Mouse (Mus musculus) megakaryocyte, embryonic 14.5 days (primary cell): ENCODE measurements around the gene Sar1a. TPM values are rescaled to one million over a fixed set of nuclear protein-coding genes. Genes with fewer than 3 reads are reported as not detected.

Experiments used
- H3K27me3 ChIP-seq: replicated peaks from 2 replicates; pipeline ENCODE3; 2012; ENCODE audit warnings: inconsistent platforms
- H3K36me3 ChIP-seq: replicated peaks from 2 replicates; pipeline ENCODE3; 2012; ENCODE audit warnings: low read length, inconsistent platforms, mixed read lengths
- H3K4me1 ChIP-seq: 2 replicates; pipeline ENCODE4 v1.6.1; 2012; ENCODE audit warnings: inconsistent platforms
- H3K4me3 ChIP-seq: replicated peaks from 2 replicates; pipeline ENCODE3; 2012; ENCODE audit warnings: moderate library complexity, mild to moderate bottlenecking, inconsistent platforms
- H3K9me3 ChIP-seq: 2 replicates; pipeline ENCODE4 v1.6.1; 2012; ENCODE audit warnings: inconsistent platforms
- FLI1 ChIP-seq: IDR thresholded peaks from 2 replicates; pipeline ENCODE4 v1.6.1; 2012; ENCODE audit warnings: low read length, inconsistent platforms, mixed read lengths
- GATA1 ChIP-seq: IDR thresholded peaks from 3 replicates; pipeline ENCODE4 v1.6.1; 2012; ENCODE audit warnings: mixed read lengths, low read length, inconsistent platforms, borderline replicate concordance
- polyA plus RNA-seq: library from polyadenylated mRNA; stranded (reverse); fragments of >175 nt; gene quantifications from 2 replicates; pipeline ENCODE4 v1.2.3, GENCODE M21; 2012; ENCODE audit warnings: low replicate concordance; ENCODE audit not compliant: insufficient read depth

The Sar1a gene
- polyA plus RNA-seq, 1 experiment: 24.0 TPM

DNA sequence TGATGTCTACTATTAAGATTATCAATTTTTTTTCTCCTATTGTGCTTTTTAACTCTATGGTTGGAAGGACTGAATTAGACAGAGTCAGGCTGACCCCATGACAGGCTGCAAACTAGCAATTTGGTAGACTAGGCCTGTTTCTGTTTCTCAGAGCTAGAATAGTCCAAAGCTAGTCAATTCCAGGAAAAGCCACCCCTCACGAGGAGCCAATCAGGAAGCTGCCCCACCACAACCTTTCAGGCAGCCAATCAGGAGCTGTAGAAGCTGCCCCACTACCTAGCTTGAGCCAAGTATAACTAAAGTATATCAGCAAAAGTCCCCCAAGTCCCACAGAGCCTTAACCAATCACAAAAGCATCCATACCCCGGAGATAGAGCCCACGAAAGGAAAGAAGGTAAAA is 4.2 kb upstream of the Sar1a start:
- no peak for TF ChIP-seq FLI1
- no peak for TF ChIP-seq GATA1
- Histone ChIP-seq H3K36me3 (peaks cover 41% of the 10 kb centered on the region), H3K27me3 (no peaks in the 10 kb centered on the region), H3K4me3 (peak overlapping the region; percentile 23), H3K9me3 (no peaks in the 10 kb centered on the region), H3K4me1 (peaks cover 42% of the 10 kb centered on the region)

DNA sequence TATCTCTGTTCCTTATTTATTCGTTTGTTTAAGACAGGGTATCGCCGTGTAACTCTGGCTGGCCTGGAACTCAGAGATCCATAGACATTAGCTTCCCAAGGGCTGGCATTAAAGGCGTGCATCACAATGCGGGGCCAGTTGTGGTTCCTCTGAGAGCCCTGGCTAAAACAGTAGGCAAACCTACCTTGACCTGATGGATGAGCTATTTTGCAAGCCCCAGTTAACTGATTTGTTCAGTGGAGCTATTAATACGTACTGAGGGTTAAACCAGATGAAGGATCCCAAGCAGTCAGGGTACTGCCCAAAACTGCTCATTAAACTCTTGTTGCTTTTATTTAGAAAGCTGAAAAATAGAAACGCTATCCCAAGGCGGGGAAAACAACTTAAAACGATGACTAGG is 554 bp upstream of the Sar1a start:
- H3K4me1 ChIP-seq: peaks cover 59% of the 10 kb centered on the region
- H3K36me3 ChIP-seq: peaks cover 22% of the 10 kb centered on the region
- TF ChIP-seq FLI1 (no peak), GATA1 (no peak)
- H3K4me3 ChIP-seq: peak overlapping the region; percentile 94
- H3K27me3 ChIP-seq: no peaks in the 10 kb centered on the region
- H3K9me3 ChIP-seq: no peaks in the 10 kb centered on the region

DNA sequence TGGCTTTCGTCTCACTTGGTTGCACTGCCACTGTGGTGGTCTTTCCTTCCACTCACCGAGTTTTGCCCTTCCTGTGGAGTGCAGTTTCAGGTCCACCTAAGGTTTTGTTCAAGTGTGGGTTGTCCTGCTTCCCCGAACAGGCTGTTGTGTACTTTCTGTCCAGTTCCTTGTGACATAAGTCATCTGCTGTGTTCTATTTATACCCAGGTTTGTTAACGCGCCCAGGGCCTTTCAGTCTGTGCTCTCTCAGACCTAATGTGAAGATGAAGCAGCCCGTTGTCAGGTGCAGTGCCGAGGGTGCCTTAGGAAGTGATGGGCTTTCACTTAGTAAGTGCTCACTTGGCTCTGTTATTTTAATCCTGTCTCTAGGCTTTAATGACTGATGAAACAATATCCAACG is 9.3 kb downstream of the Sar1a start:
- no peak for TF ChIP-seq GATA1
- no peak for TF ChIP-seq FLI1
- Histone ChIP-seq H3K4me1 (no peaks in the 10 kb centered on the region), H3K27me3 (no peaks in the 10 kb centered on the region), H3K9me3 (no peaks in the 10 kb centered on the region), H3K4me3 (no peak overlapping the region), H3K36me3 (peaks cover 90% of the 10 kb centered on the region)

DNA sequence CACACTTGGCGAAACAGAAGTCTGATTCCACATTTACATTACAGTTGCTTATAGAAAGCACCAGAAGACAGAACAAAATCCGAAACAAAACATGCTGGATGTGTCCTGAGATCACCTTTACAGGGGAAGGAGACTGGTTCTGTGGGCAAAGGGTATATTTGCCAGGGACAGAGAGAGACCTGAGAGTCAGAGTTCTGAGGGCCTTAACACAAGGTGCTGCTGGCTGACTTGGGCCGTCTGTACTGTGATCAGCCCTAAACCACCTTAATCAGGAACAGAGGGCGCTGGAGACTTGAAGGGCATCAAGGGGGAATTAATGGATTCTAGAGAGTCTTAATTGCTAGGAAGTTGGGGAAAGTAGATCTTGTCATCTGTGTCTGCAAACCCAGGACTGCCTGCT is 13.5 kb downstream of the Sar1a start:
- Histone ChIP-seq H3K4me1 (peaks cover 27% of the 10 kb centered on the region), H3K27me3 (no peaks in the 10 kb centered on the region), H3K4me3 (no peak overlapping the region), H3K36me3 (peaks cover 67% of the 10 kb centered on the region), H3K9me3 (no peaks in the 10 kb centered on the region)
- TF ChIP-seq GATA1: no peak
- TF ChIP-seq FLI1: no peak

DNA sequence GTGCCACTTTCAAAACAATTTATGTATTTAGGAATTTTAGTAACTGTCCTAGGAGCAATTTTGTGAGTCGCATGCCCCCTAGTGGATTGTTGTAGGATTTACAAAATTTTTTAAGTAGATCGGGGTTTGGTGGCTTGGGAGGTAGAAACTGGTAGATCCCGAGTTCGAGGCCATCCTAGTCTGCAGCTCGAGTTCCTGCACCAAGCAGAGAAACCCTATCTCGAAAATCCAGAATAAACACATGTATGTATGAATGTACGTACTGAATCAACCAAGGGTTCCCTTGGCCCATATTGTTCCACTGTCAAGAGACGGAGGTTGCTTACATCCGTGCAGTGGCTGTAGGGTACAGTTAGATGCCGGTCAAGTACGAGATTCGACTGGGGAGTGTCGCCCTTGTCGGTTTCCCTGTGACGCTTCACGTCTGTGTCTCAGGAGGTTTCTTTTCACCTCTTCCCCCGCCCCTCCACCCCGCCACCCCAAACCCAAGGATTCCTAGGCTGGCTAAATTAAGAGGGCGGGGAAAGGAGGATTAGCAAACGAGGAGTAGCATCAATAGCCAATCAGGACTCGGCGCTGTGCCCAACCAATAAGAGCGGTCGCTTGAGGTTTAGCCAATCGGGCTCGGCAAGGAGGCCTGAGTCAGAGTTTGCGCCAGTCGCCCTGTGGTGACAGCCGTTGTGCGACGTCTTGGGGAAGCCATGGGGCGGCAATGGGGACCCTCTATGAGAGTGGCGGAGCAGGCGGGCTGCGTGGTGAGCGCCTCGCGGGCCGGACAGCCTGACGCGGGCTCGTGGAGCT is 15.0 kb downstream of the Sar1a start, which contains the start of gene Tysnd1:
TSS of gene Tysnd1 (plus strand) at position 645 of the 801 bp plus-strand sequence.
- Histone ChIP-seq H3K4me3 (peak within 1 kb of the TSS; percentile 93), H3K27me3 (no peaks in the 10 kb centered on the region), H3K36me3 (peaks cover 67% of the 10 kb centered on the region), H3K9me3 (no peaks in the 10 kb centered on the region), H3K4me1 (peaks cover 37% of the 10 kb centered on the region)
- TF ChIP-seq FLI1: no peak
- no peak for TF ChIP-seq GATA1

DNA sequence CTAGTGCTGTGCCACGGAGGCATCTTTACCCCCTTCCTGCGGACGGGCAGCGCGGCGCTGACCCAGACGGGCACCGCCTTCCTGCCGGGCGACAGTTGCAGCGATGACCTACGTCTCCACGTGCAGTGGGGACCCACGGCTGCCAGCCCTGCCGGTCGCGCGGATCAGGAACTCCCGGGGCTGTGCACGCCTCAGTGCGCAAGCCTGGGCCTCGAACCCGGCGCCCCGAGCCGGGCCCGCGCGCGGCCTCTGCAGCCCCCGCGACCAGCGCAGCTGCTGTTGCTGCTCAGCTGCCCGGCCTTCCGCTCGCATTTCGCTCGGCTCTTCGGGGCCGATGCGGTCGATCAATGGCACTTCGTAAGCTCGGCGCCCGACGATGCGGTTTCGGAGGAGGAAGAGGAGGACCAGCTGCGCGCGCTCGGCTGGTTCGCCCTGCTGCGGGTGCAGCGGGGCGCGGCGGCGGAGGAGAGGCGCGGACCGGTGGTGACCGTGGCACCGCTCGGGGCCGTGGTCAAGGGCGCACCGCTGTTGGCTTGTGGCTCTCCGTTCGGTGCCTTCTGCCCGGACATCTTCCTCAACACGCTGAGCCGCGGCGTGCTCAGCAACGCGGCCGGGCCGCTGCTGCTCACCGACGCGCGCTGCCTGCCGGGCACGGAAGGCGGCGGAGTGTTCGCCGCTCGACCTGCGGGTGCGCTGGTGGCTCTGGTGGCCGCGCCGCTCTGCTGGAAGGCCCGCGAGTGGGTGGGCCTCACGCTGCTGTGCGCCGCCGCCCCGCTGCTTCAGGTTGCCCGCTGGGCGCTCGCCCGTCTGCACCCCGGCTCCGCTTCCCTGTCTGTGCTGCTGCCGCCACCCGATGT is 15.8 kb downstream of the Sar1a start:
- Histone ChIP-seq H3K9me3 (no peaks in the 10 kb centered on the region), H3K4me1 (peaks cover 37% of the 10 kb centered on the region), H3K36me3 (peaks cover 63% of the 10 kb centered on the region), H3K27me3 (no peaks in the 10 kb centered on the region), H3K4me3 (peak overlapping the region; percentile 93)
- TF ChIP-seq FLI1: no peak
- TF ChIP-seq GATA1: no peak

DNA sequence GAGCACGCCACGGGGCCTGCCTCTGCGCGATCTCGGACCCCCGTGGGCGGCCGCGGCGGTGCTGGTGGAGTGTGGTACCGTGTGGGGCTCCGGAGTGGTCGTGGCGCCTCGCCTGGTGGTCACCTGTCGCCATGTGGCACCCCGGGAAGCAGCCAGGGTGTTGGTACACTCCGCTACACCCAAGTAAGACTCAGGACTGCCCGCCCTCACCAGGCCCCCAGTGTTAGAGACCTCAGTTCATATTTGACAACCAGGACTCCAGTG is 16.4 kb downstream of the Sar1a start:
- Histone ChIP-seq H3K36me3 (peaks cover 62% of the 10 kb centered on the region), H3K9me3 (no peaks in the 10 kb centered on the region), H3K4me3 (peak overlapping the region; percentile 93), H3K4me1 (peaks cover 37% of the 10 kb centered on the region), H3K27me3 (no peaks in the 10 kb centered on the region)
- TF ChIP-seq GATA1: no peak

DNA sequence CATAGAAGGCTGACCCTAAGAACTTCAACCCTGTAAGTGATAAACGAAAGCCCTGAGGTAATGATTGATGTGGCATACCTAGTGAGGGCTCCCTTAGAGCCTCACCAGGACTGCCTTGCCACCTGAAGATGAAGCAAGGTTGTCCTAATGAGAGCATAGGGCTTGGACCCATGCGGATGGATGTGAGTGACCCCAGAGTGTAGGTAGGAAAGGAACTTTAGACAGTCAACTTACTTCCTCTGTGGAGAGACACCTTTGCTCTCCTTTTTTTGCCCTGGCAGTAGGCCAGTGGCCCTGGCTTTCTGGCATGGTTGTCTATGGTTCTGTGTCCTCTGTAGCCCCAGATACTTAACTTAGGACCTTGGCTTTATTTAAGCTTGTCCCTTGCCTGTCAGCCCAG is 16.9 kb downstream of the Sar1a start:
- Histone ChIP-seq H3K4me3 (peak overlapping the region; percentile 93), H3K27me3 (no peaks in the 10 kb centered on the region), H3K9me3 (no peaks in the 10 kb centered on the region), H3K36me3 (peaks cover 62% of the 10 kb centered on the region), H3K4me1 (peaks cover 37% of the 10 kb centered on the region)
- TF ChIP-seq GATA1: no peak
- TF ChIP-seq FLI1: no peak

DNA sequence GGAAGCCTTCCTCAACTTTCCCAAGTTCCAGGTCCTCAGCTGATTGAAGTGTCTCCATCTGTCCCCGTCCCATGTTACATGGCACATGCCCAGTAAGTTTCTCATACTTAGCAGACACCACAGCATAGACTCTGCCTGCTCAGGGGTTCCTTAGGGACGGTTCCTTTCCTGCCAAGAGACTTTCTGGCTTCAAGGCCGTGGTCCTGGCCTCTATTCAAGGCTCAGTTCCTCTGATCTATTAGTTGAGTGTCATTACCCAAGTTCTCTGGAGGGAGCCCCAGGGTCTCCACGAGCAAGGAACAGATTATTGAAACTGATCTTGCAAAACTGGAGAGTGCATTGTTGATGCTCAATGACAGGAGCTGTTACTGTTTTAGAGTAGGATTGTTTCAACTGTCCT is 24.6 kb downstream of the Sar1a start:
- Histone ChIP-seq H3K36me3 (peaks cover 48% of the 10 kb centered on the region), H3K27me3 (no peaks in the 10 kb centered on the region), H3K4me3 (no peak overlapping the region), H3K9me3 (no peaks in the 10 kb centered on the region), H3K4me1 (peaks cover 12% of the 10 kb centered on the region)
- TF ChIP-seq GATA1 (no peak), FLI1 (no peak)

DNA sequence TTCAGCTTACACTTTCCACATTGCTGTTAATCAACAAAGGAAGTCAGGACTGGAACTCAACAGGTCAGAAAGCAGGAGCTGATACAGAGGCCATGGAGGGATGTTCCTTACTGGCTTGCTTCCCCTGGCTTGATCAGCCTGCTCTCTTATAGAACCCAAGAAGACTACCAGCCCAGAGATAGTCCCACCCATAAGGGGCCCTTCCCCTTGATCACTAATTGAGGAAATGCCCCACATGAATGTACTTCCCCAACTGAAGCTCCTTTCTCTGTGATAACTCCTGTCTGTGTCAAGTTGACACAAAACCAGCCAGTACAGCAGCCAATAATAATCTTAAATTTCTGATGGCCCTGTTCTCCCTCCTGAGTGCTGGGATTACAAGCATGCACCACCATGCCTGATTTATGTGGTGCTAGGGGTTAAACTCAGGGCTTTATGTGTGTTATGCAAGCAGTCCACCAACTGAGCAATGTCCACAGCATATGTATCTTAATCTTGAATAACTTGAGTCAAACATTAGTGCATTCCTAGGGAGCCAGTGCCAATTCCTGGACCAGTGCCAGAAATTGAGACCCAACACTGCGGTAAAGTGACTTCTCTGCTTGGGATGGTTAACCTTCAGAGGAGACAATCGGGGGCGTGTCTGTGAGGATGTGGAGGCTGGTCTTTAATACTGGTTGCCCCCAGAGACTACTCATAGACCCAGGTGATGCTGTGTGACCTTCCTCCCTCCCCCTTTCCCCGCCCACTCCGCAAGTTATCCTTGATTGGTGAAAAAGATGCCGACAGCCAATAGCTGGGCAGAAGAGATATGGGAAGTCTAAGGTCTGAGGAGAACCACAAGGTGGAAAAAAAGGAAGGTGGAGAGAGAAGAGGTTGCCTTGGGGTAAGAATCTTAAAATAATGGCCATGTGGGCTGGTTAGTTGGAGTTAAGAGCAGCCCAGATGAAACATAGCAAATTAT is 26.6 kb downstream of the Sar1a start:
- H3K36me3 ChIP-seq: peaks cover 32% of the 10 kb centered on the region
- no peak for TF ChIP-seq FLI1

More for the DNA sequence above, 26.6 kb downstream of the Sar1a start:
- Histone ChIP-seq H3K4me3 (no peak overlapping the region), H3K4me1 (peaks cover 12% of the 10 kb centered on the region), H3K27me3 (peaks cover 8% of the 10 kb centered on the region), H3K9me3 (0 out of 2 replicates have a peak, but pooled peaks cover 5% of the 10 kb centered on the region)
